Mouse (Mus musculus): Measurements from ENCODE around the gene Sf3a2.

Sf3a2 gene

DNA sequence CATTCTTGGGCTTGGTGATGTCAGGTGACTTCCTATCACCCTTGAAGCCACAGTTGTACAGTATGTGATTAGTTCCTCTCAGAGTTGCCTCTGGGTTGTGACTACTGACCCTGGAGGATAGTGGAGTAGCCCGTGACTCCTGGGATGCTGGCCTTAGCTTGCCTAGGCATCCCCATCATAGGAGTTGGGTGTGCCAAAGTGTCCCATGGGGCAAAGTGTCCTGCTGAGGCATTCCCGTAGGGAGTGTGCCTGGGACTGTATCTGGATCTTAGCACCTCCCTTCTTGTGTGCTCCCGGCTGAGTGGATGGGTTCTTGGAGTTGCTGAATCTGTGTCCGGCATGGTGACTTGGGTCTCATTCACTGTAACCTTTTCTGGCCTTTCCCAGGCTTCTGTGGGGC lies 23.0 kb upstream of the Sf3a2 start:
- no peak for DNase-seq (ENCODE audit: low read depth, low spot score)

DNA sequence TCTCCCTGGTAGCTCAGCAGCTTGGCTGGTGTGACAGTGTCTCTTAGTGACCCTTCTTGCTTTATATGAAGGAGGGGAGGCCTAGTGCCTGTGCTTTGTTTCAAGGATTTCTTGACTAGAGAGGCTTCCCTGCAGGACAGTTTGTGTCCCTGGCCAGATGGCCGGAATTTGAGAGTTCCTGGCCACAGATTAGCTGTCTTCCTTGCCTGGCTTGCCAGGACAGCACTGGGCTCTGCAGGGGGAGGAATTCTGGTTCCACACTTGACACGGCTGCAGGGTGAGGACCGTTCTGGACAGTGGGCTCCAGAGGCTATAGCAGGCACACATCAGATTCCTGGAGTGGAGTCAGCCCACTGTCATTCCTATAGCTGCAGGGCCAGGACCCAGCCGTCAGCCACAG lies 22.3 kb upstream of the Sf3a2 start:
- no peak for DNase-seq (ENCODE audit: low read depth, low spot score)

GRCm38 (mm10) chr10:80776358-80776869 lies 21.6 kb upstream of the Sf3a2 start:
- no peak for DNase-seq (ENCODE audit: low read depth, low spot score)

DNA sequence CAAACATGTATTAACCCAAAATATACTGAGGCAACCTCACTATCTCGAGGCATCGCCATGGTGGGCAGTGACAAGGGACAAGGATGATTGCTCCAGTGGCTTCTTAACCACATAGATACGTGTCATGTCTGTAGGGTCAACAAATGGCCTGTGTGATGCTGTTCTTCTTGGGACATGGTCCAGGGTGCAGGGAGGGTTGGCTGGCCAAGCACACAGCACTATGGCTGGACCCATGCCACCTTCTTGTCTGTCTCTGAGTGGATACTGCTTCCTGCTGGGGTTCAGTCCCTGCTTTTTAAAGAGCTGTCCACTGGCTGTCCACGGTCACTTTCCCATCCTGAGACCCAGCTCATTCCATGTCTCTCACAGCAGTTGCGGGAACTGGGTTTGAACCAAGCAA lies 20.9 kb upstream of the Sf3a2 start:
- DNase-seq (ENCODE audit: low read depth, low spot score), result no peak

DNA sequence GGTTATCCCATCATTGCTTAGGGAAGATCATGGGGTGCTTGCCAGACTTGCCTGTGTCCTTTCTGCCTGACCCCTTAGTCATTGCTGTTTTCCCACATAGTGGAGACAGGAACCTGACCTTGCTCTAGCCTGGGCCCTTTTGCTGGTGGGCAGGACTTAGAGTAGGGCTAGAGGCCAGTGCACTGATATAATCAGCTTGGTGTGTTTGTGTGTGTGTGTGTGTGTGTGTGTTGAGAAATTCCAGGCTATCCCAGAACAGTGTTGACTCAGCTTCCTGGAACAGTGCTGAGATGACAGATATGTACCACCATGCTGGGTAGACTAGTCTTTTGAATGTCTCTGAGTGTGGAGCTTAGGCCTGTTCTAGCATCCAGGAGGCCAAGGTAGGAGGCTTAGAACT lies 18.4 kb upstream of the Sf3a2 start:
- no peak for DNase-seq (ENCODE audit: low read depth, low spot score)

- DNase-seq (ENCODE audit: low read depth, low spot score), result no peak
These were observed 13.7 kb upstream of the Sf3a2 start for GRCm38 (mm10) chr10:80784302-80784701.

DNA sequence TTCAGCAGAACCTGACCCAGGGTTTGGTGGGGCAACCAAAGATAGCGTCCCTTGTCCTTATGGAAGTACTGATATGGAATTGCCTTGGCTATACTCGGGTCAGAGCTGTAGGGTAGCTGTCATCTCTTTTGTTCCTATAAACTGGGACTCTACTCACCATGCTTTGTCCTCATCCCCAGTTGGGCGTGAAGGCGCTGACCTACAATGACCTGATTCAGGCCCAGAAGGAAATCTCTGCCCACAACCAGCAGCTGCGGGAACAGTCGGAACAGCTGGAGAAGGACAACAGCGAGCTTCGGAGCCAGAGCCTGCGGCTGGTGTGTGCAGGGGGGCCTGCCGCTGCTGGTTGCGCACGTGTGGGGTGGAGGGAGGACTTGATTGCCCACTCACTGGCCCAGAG lies 13.1 kb upstream of the Sf3a2 start:
- no peak for DNase-seq (ENCODE audit: low read depth, low spot score)

- no peak for DNase-seq (ENCODE audit: low read depth, low spot score)
These were observed 12.0 kb upstream of the Sf3a2 start for GRCm38 (mm10) chr10:80785963-80786362.

DNA sequence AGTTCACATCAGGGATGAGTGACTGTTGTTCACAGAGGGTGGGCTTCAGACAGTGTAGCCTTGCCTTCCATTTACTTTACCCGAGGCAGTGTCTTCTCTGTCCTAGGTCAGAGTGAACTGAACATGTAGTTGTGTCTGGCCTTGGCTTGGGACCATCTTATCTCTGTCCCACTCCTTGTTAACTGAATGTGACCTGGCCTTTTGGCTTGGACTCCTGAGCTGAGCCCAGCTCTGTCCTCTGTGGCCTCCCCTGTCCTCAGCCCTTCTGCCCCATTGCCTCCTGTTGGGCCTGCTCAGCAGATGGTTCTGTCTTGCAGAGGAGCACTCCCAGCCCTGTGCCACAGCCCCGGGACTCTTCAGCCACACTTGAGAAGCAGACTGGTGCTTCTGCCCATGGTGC lies 10.5 kb upstream of the Sf3a2 start:
- DNase-seq (ENCODE audit: low read depth, low spot score), result no peak

DNA sequence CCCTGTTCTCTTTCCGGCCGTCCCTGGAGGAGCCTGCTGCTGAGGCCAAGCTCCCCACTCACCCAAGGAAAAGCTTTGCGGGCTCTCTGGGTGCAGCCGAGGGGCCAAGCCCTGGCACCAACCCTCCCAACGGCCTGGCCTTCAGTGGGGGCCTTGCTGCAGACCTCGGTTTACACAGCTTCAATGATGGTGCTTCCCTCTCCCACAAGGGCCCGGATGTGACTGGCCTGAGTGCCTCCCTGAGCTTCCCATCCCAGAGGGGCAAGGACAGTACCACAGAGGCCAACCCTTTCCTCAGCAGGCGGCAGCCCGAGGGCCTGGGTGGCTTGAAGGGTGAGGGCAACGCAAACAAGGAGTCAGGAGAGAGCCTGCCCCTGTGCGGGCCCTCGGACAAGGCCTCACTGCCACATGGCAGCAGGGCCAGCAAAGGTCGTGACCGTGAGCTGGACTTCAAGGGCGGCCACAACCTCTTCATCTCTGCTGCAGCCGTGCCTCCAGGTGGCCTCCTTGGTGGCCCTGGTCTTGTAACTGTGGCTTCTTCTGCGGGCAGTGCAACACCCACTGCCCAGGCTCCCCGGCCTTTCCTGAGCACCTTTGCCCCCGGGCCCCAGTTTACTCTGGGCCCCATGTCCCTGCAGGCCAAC lies 7.1 kb upstream of the Sf3a2 start:
- DNase-seq (ENCODE audit: low read depth, low spot score), result no peak

DNA sequence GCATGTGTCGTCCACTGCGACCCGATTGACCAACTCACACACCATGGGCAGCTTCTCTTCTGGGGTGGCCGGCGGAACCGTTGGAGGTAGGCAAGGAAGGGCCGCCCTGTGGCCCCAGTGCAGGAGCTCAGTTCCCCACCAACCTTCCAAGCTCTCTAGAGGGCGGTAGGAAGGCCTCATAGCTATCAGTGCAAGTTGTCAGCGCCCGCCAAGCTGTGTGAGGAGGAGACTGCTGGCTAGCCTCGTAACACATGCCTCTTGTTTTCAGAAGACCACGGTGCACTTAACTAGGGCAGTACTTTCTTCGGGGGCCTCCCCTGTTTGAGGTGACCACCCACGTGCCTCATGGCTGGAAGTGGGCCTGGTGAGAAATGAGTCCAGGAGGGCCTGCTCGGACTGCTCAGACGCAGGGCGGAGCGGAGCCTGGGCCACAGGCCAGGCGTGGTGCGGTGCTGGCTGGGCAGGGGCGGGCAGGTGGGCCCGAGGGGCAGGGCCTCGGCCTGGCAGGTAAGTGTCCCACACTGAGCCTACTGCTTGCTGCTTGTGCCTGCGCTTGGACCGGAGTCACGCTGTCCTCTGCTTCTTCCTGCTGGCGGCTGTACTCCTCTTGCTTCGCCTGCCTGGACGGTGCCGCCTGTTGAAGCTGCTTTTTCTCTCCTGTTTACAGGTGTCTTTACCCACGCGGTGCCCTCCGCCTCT lies 6.4 kb upstream of the Sf3a2 start:
- DNase-seq (ENCODE audit: low read depth, low spot score), result no peak

DNA sequence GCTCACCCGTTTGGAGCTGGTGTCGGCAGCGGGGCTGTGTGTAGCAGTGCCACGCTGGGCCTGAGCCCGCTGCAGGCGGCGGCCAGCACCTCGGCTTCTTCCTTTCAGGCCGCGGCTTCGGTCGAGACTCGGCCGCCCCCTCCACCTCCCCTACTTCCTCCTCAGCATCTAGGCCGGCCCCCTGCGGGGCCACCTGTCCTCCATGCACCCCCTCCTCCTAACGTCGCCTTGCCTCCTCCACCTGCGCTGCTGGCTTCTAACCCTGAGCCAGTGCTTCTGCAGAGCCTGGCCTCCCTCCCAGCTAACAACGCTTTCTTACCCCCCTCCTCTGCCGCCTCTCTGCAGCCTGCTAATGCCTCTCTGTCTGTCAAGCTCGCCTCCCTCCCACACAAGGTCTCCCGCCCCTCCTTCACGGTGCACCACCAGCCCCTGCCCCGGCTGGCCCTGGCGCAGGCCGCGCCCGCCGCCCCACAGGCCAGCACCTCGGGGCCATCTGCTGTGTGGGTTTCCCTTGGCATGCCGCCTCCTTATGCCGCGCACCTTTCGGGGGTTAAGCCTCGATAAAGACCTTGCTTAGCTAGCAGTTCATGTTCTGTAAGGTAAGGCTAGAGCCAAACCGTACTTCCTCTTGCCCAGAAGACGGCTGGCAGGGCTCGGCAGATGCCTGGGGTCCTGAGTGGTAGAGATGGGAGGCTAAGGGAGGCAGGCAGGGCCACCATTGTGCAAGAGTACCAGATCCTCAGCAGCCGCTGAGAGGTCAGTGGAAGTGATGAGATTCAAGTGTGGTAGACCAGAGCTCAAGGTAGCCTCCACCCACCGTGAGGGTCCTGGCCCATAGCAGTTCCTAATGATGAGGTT lies 5.6 kb upstream of the Sf3a2 start:
- DNase-seq (ENCODE audit: low read depth, low spot score), result peak; percentile 30

DNA sequence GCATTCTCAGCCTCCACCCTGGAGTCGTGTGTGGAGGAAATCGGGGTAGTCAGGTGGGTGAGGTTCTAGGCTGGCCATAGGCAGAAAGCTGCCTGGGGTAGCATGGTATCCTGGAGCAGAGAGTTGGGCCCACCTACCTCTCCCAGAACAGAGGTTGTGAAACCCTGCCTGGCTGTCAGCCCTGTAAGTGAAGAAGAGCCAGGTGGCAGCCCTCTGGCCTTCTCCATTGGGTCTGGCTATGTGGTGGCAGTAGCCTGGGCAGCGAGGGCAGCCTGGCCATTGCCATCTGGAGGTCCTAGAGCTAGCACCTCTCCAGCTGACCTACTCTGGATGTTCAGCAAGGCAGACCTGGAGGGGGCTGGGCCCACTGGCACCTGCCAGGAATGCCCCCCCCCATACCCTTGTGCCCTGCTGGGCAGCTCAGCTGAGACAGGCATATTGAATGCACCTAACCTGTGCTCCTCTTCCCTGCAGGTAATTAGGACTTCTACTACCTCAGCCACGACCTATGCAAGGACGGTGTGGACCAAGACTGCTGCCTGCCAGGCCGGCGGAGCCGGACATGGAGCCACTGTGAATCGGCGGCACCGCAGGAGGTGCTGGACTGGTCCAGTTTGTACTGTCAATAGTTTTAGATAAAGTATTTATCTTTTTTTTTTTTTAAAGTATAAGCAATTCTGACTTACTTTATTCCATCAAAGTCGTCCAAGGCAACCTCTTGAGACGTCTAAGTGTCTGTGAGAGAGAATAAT lies 4.8 kb upstream of the Sf3a2 start:
- no peak for DNase-seq (ENCODE audit: low read depth, low spot score)

- DNase-seq (ENCODE audit: low read depth, low spot score), result no peak
These were observed 4.2 kb upstream of the Sf3a2 start for GRCm38 (mm10) chr10:80793803-80794202.

GRCm38 (mm10) chr10:80794750-80795149 lies 3.2 kb upstream of the Sf3a2 start:
- DNase-seq (ENCODE audit: low read depth, low spot score), result no peak

DNA sequence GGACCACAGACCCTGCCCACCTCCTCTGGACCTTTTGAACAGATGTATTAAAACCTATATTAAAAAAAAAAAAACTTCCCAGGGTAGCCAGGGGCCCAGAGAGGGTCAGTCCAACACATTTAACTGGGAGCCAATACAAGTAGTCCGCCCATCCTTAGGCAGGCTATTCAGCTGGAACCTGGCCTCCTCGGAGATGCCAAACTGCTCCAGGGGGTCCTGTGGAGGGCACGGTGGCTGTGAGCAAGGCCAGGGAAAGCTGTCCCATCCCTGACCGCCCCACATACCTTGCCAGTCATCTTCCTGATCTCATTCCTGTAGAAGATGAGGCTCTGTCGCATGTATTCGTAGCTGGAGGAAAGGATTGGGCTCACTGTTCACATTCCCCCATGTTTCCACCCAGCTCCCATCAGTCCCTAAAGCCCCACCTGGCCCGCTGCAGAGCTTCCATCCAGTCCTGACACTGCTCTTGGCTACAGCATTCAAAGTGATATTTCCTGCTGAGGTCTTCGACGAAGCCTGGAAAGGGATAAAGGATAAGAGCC lies 1.6 kb upstream of the Sf3a2 start:
- DNase-seq (ENCODE audit: low read depth, low spot score), result no peak

DNA sequence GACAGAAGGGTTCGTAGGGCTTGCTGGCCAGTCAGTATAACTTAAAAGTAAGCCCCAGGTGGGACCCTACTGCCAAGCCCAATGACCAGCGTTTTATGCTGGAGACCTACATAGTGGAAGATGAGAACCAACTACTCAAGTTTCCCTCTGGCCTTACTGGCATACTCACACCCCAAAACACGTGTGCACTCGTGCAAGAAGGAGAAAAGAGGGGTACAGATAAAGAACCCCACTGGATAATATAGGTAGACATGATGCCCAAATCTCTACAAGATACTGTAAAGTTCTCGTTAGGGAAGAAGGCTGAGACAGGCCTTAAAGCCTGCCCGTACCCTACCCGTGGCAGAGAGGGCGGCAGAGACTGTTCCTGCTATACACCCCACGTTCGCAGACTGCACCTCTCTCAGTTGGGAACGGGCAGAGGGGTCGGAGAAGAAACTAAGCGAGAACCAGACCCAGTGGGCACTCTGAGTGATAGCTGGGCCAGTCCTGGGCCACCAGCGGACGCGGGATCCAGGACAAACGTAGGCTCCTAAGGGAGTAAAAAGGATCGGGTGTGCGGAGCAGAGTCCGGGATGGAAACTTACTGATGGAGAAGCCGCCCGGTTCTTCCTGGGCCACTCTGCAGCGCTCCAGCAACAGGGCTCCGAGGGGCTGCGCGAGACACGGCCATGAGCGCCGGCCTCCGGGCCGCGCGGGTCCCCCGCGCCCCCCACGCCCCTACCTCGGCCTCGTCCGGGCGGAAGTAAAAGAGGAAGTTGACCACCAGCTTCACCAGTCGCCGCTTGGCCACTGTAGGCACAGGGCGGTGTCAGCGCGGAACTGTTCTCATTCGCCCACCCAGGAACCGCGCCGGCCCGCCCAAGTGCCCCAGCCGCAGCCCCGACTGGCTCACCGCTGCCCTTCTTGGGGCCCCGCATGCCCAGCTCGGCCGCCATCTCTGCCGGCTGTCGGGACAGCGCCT lies 530 bp upstream of the Sf3a2 start:
- peak; percentile 37 for DNase-seq (ENCODE audit: low read depth, low spot score)

DNA sequence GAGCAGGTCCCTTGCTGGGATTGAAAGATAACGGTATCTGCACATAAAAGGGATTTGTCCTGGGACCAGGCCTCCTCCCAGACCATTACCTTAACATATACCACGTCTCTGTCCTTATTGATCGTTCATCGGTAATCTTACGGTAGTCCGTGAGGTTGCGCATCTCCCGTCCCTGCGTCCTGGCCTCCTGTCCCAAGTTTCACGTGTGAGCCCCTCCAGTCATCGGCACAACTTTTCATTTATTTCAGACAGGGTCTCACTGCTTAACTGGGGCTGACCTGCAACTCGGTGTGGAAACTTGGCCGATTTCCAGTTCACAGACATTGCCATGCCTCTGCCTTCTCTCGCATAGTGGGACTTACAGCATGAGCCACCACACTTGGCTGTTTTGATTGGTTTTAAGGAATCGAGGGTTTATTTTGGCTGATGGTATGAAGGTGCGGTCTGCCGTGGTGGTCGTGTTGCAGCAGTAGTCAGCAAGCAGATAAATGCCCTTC lies 1.1 kb downstream of the Sf3a2 start:
- DNase-seq (ENCODE audit: low read depth, low spot score), result peak; percentile 52

GRCm38 (mm10) chr10:80802204-80802912 lies 4.4 kb downstream of the Sf3a2 start:
- DNase-seq (ENCODE audit: low read depth, low spot score), result no peak
